Mouse (Mus musculus): ENCODE results near the gene Susd5.
A peak's percentile ranks its signal among the peaks of the same experiment; 100 is the strongest.
"Not testable (repeated sequence)": the region's sequence is repeated elsewhere in the genome, so short reads cannot be mapped to it uniquely, and the experiment has no call there.

Susd5 gene

GRCm38 (mm10) chr9:114073681-114074080 lies 16.7 kb downstream of the Susd5 start:
- DNase-seq: no peak

DNA sequence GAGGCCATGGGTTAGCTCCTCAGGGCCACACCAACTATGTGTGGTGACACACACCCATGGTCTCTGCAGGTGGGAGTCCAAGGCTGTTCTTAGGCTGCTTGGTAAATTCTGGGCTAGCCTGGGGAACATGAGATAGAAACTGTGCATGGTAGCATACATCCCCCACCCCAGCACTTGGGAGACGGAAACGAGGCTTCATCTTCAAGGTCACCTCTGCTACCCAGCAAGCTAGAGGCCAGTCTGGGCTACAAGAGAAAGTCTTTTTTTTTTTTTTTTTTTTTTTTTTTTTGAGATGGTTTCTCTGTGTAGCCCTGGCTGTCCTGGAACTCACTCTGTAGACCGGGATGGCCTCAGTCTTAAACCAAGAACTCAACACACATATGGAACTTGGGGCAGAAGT lies 29.5 kb downstream of the Susd5 start:
- no peak for DNase-seq

DNA sequence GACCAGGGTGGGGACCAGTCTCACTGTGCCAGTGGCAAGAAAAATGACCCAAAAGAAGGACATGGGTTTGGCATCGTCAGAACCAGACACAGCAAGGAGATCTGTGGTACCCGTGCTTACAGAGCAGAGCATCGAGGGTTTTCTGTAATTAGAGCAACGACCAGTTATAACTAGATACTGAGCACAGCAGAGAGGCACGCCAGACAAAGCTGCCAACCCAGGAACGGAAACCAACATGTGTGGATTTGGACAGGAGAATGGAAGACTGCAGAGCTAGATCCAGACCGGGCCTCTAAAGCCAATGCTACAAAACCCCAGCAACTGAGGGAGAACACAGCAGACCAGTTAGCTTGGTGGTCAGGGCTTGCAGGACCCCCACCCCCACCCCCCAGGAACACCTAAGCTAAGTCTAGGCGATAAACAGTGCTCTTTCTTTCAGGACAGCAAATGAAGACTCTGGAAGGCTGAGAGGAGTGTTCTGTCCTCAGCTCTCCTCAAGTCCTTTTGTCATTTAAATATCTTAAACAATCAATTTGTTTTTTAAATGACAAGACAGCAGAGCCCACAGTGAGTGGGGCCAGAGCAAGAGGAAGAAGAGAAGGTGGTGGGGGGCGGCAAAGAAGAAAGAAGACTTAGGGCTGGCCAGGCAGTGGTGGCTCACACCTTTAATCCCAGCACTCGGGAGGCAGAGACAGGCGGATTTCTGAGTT lies 30.3 kb downstream of the Susd5 start:
- DNase-seq: no peak

DNA sequence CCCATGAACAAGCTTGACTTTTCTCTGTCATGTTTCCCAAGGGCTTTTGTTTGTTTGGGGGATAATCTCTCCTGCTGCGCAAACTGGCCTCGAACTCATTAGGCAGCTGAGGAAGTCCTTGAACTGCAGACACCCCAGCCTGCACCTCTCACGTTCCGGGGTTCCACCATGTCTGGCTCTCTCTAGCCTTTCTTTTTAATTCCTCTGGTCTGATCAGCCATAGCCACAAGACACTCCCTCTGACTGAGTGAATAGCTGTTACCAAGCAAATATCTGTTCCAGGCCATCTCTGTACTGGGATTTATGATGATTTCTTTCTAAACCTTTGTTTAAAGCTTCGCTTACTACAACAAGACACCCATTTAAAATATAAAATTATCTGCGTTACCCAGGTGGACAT lies 31.9 kb downstream of the Susd5 start:
- not testable (repeated sequence) for DNase-seq

GRCm38 (mm10) chr9:114092188-114092587 lies 35.2 kb downstream of the Susd5 start:
- not testable (repeated sequence) for DNase-seq

- DNase-seq: no peak
Observed at GRCm38 (mm10) chr9:114094854-114095253, 37.9 kb downstream of the Susd5 start.

GRCm38 (mm10) chr9:114098716-114099302 lies 41.9 kb downstream of the Susd5 start:
- DNase-seq: no peak

- peak; percentile 45 to 47 for DNase-seq
Observed at GRCm38 (mm10) chr9:114110268-114110667, 53.3 kb downstream of the Susd5 start.

GRCm38 (mm10) chr9:114111161-114111560 lies 54.2 kb downstream of the Susd5 start:
- no peak for DNase-seq

GRCm38 (mm10) chr9:114112226-114112625 lies 55.3 kb downstream of the Susd5 start:
- no peak for DNase-seq

DNA sequence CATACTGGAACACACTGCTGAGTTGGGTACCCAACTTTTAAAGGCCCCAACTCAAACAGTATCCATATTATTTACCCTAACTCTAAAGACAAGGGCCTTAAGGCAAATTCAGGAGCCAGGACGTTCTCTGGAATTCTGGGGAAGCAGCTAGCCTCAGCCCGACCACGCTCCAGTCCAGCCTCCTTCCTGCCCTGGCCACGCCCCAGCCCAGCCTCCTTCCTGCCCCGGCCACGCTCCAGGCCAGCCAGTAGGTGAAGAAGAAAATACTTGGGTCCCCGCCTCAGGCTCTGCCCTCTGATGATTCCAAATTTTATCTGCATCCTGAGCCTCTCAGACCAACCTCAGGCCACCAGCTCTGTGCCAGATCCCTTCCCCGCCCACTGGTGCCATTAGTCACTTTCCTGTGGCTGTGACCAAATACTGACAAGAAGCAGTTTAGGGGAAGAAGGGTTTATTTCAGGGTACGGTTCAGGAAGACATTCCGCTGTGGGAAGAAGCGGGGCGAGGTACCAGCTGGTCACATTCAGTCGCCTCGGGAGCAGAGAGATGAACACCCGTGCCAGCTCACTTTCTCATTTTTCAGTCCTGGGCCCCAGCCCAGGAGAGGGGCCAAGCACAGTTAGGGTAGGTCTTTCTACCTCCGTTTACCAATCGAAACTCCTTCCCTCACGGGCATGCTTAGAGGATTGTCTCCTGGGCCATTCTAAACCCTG lies 57.1 kb downstream of the Susd5 start:
- DNase-seq: no peak

- DNase-seq: peak; percentile 69 to 79
Observed at GRCm38 (mm10) chr9:114116672-114117071, 59.7 kb downstream of the Susd5 start.

GRCm38 (mm10) chr9:114122862-114123261 lies 65.9 kb downstream of the Susd5 start:
- not testable (repeated sequence) for DNase-seq

DNA sequence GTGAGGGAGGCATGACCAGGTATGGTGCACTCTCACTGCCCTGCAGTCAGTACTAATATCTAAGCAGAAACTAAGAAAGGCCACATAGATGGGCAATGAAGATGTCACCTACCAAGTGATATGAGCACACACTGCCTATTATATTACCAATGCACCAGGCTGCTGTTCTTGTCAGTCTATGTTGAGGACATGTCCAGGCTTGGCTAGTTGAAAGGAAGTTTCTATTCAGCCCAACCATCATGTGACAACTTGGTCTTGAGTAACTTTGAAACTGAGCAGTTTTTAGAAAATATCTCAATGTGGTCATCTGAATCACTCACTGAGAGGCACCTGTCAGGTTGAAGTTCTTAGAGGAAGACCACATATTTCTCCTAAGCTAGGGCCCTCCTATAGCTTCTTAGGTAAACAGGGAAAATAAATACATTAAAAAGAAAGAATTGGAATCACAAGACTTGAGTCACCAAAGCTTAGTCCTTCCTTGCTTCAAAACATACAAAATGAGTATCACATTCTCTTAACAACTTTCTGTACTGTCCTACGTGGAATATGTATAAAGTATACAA lies 72.4 kb downstream of the Susd5 start:
- not testable (repeated sequence) for DNase-seq
